Mouse (Mus musculus) mature B cell (primary cell): ENCODE data around the gene Tmtc4.

Experiments used
- in situ Hi-C: fragments of 300-500 bp; cut with MboI; formaldehyde crosslinking; loops from 2 replicates; pipeline ENCODE4 v1.14.3; 2019

Gene Tmtc4

GRCm38 (mm10) chr14:122872612-122873011, 111.2 kb downstream of the Tmtc4 start:
- in situ Hi-C loops = no loop called here

- in situ Hi-C loops = no loop called here
These were observed 111.8 kb downstream of the Tmtc4 start for GRCm38 (mm10) chr14:122871841-122872580.

GRCm38 (mm10) chr14:122869831-122870230, 114.0 kb downstream of the Tmtc4 start:
- in situ Hi-C loops = no loop called here
